Mouse (Mus musculus): ENCODE results near the gene Cd38. TPM values are rescaled to one million over a fixed set of nuclear protein-coding genes. Genes with fewer than 3 reads are reported as not detected.
A peak's percentile ranks its signal among the peaks of the same experiment; 100 is the strongest.

Cd38 gene
- polyA plus RNA-seq, 1 experiment: 22.2 TPM

GRCm38 (mm10) chr5:43853096-43853867 lies 15.1 kb upstream of the Cd38 start:
- TF ChIP-seq POLR2A (IDR thresholded peaks at IDR 0.05; ENCODE audit: borderline replicate concordance, extremely low read depth, low read depth, low read length): no peak
- no peak overlapping the region for H3K4me3 ChIP-seq (replicated peaks; ENCODE audit: extremely low read depth, low read depth, low read length)
- 58% methylated on average over 11 of the region's 11 CpGs for WGBS

GRCm38 (mm10) chr5:43853868-43854488 lies 14.4 kb upstream of the Cd38 start:
- DNase-seq: no peak
- 58% methylated on average over 7 of the region's 7 CpGs for WGBS
- H3K4me3 ChIP-seq (replicated peaks; ENCODE audit: extremely low read depth, low read depth, low read length): no peak overlapping the region
- no peak for TF ChIP-seq POLR2A (IDR thresholded peaks at IDR 0.05; ENCODE audit: borderline replicate concordance, extremely low read depth, low read depth, low read length)
- no peak for TF ChIP-seq CTCF (IDR thresholded peaks at IDR 0.05; ENCODE audit: insufficient read depth, low read length)
- H3K4me1 ChIP-seq (ENCODE audit: control insufficient read depth, insufficient read depth, low read length): peaks cover 11% of the 10 kb centered on the region

More at GRCm38 (mm10) chr5:43853096-43853867, 15.1 kb upstream of the Cd38 start:
- DNase-seq: no peak
- H3K4me1 ChIP-seq (ENCODE audit: control insufficient read depth, insufficient read depth, low read length): peaks cover 11% of the 10 kb centered on the region

GRCm38 (mm10) chr5:43855769-43856168 lies 12.6 kb upstream of the Cd38 start:
- peaks cover 11% of the 10 kb centered on the region for H3K4me1 ChIP-seq (ENCODE audit: control insufficient read depth, insufficient read depth, low read length)
- TF ChIP-seq POLR2A (IDR thresholded peaks at IDR 0.05; ENCODE audit: borderline replicate concordance, extremely low read depth, low read depth, low read length) (no peak), CTCF (IDR thresholded peaks at IDR 0.05; ENCODE audit: insufficient read depth, low read length) (no peak)
- 1% methylated on average over 2 of the region's 2 CpGs for WGBS
- no peak overlapping the region for H3K4me3 ChIP-seq (replicated peaks; ENCODE audit: extremely low read depth, low read depth, low read length)
- no peak for DNase-seq

DNA sequence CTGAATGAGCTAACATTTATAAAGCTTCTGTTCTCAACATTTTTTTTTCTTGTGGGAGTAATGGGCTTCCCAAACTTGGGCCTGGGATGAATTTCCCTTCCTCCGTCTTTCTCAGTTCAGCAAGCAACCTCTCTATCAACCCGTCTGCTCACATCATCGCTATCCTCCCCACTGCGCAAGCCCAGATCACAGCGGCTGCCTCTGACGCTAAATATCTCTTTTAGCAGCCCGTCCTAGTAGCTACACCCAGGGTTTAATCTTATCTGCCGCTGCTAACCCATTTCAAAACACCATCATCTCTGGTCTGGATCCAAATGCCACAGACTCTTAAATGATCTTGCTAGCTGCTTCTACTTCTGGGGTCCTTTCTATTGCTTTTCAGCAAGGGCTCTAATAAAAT lies 8.7 kb upstream of the Cd38 start:
- Histone ChIP-seq H3K4me1 (ENCODE audit: control insufficient read depth, insufficient read depth, low read length) (peaks cover 8% of the 10 kb centered on the region), H3K4me3 (replicated peaks; ENCODE audit: extremely low read depth, low read depth, low read length) (no peak overlapping the region)
- WGBS: 80% methylated on average over 8 of the region's 8 CpGs
- DNase-seq: no peak
- TF ChIP-seq CTCF (IDR thresholded peaks at IDR 0.05; ENCODE audit: insufficient read depth, low read length) (no peak), POLR2A (IDR thresholded peaks at IDR 0.05; ENCODE audit: borderline replicate concordance, extremely low read depth, low read depth, low read length) (no peak)

DNA sequence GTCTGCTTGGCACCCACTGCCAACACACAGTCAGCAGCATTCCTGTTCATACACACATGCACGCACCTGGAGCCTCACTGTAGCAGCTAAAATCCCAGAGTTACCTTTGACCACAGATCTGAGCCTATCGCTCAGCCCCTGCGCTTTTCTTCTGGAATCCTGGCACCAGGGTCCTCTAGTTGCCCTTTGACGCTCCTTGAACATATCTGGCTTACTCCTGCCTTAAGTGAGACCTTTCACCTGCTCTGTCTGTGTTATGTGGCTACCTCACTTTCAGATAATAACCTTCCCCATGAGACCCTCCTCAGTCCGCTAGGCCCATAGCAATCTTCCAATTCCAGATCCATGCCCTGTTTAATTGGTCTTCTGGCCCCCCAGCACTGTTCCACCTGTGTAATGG lies 8.3 kb upstream of the Cd38 start:
- no peak overlapping the region for H3K4me3 ChIP-seq (replicated peaks; ENCODE audit: extremely low read depth, low read depth, low read length)
- H3K4me1 ChIP-seq (ENCODE audit: control insufficient read depth, insufficient read depth, low read length): peaks cover 3% of the 10 kb centered on the region
- WGBS: 93% methylated on average over 5 of the region's 5 CpGs
- no peak for TF ChIP-seq CTCF (IDR thresholded peaks at IDR 0.05; ENCODE audit: insufficient read depth, low read length)
- TF ChIP-seq POLR2A (IDR thresholded peaks at IDR 0.05; ENCODE audit: borderline replicate concordance, extremely low read depth, low read depth, low read length): no peak
- no peak for DNase-seq

DNA sequence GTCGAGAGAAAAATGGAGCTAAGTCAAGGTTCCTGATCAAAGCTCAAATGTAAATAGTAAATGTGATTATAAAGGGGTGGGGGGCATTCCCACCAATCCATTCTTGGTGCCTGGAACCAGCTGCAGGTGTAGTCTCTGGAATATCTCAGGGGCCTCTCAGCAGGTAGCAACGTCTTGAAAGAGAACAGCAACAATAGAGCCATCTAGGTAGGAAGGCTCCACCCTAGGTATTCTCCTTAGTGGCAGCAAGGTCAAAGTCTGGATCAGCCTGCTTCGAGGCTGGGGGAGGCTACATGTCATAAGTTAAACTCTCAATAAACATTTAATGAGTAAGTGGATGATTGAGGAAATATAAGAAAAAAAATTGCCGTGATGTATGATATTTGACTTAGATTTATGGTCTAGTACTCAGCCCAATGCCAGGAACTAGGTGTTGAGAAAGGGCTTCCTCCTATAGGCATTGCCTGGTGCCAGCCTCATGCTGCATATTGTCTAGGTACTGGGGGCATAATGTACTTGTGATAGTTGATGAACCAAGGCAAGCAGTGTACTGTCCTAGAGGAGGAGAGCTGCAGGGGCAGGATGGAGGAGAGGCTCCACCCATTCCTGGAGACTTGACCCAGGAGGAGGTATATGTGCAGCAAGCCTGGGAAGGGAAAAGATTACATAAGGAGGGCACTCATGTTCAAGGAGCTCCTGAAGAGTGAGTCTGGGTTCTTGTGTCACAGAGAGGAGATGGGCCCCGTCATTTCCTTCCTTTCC lies 7.5 kb upstream of the Cd38 start:
- DNase-seq: no peak
- TF ChIP-seq POLR2A (IDR thresholded peaks at IDR 0.05; ENCODE audit: borderline replicate concordance, extremely low read depth, low read depth, low read length): no peak
- WGBS: 46% methylated on average over 5 of the region's 5 CpGs
- Histone ChIP-seq H3K4me3 (replicated peaks; ENCODE audit: extremely low read depth, low read depth, low read length) (no peak overlapping the region), H3K4me1 (ENCODE audit: control insufficient read depth, insufficient read depth, low read length) (peaks cover 3% of the 10 kb centered on the region)

GRCm38 (mm10) chr5:43863642-43864041 lies 4.7 kb upstream of the Cd38 start:
- WGBS: 64% methylated on average over 6 of the region's 6 CpGs

DNA sequence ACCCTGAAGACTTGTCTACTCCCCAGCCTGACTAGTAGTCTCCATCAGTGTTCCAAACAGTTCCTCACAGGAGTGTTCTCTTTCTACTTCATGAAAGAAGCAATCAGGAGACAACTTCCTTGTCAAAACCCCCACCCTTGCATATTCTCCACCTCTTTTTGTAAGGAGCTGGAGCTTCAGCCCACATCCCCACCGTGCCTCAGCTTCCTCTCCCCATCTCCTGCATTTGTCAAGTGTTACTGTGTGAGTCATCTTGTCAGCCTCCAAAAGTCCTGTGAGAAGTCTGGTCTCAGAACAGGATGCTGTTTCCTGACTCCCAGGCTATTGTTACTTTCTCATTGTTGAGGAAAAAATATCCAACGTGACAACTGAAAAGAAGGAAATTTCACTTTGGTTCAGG lies 3.0 kb upstream of the Cd38 start:
- WGBS: 56% methylated on average over 2 of the region's 2 CpGs
- DNase-seq: no peak
- TF ChIP-seq POLR2A (IDR thresholded peaks at IDR 0.05; ENCODE audit: borderline replicate concordance, extremely low read depth, low read depth, low read length) (no peak), CTCF (IDR thresholded peaks at IDR 0.05; ENCODE audit: insufficient read depth, low read length) (no peak)

More at GRCm38 (mm10) chr5:43863642-43864041, 4.7 kb upstream of the Cd38 start:
- TF ChIP-seq CTCF (IDR thresholded peaks at IDR 0.05; ENCODE audit: insufficient read depth, low read length): no peak
- TF ChIP-seq POLR2A (IDR thresholded peaks at IDR 0.05; ENCODE audit: borderline replicate concordance, extremely low read depth, low read depth, low read length): no peak
- Histone ChIP-seq H3K4me3 (replicated peaks; ENCODE audit: extremely low read depth, low read depth, low read length) (no peak overlapping the region), H3K4me1 (ENCODE audit: control insufficient read depth, insufficient read depth, low read length) (no peaks in the 10 kb centered on the region; the same call in 1 of the 2 replicates)
- no peak for DNase-seq

GRCm38 (mm10) chr5:43868711-43869600 lies 603 bp downstream of the Cd38 start:
- peak overlapping the region; percentile 82 for H3K4me3 ChIP-seq (replicated peaks; ENCODE audit: extremely low read depth, low read depth, low read length)
- peak; percentile 44; the same call in 1 of the 2 replicates for TF ChIP-seq POLR2A (IDR thresholded peaks at IDR 0.05; ENCODE audit: borderline replicate concordance, extremely low read depth, low read depth, low read length)
- no peak for TF ChIP-seq CTCF (IDR thresholded peaks at IDR 0.05; ENCODE audit: insufficient read depth, low read length)
- peak; percentile 43 for DNase-seq
- H3K4me1 ChIP-seq (ENCODE audit: control insufficient read depth, insufficient read depth, low read length): peaks cover 2% of the 10 kb centered on the region; the same call in 1 of the 2 replicates
- WGBS: 3% methylated on average over 28 of the region's 28 CpGs

More for the DNA sequence above, 3.0 kb upstream of the Cd38 start:
- no peaks in the 10 kb centered on the region; the same call in 1 of the 2 replicates for H3K4me1 ChIP-seq (ENCODE audit: control insufficient read depth, insufficient read depth, low read length)
- H3K4me3 ChIP-seq (replicated peaks; ENCODE audit: extremely low read depth, low read depth, low read length): no peak overlapping the region

Data from lung, adult 2 months (tissue).